Mouse (Mus musculus): ENCODE measurements around the gene Dync1li1. TPM values are rescaled to one million over a fixed set of nuclear protein-coding genes. Genes with fewer than 3 reads are reported as not detected.

Dync1li1 gene
- polyA plus RNA-seq, 1 experiment from 2014 or later: 33.9 TPM

DNA sequence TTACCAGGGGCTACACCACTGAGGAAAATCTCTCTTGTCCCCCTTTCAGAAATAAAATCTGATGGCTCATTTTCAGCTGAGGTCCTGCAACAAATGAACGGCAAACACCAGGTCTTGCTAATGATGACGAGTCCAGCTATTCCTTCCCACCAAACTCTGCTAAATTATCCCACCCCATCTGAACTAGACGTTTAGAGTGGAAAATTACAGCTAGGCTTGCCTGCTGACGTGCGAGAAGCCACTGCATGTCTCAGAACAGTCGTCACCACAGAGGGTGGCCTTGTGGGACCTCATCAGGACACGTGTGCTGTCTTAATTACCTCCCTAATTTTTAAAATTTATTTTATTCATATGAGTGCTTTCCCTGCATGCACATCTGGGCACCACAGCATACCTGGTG lies 83.0 kb downstream of the Dync1li1 start:
- H3K4me3 ChIP-seq (ENCODE audit: low read depth, low read length): no peak overlapping the region
- H3K4me1 ChIP-seq (ENCODE audit: control insufficient read depth, insufficient read depth, low read length): peaks cover 20% of the 10 kb centered on the region
- no peak for DNase-seq (ENCODE audit: low spot score)

More for the DNA sequence above, 83.0 kb downstream of the Dync1li1 start:
- Histone ChIP-seq H3K27me3 (replicated peaks; ENCODE audit: control insufficient read depth, insufficient read depth, low read length) (no peaks in the 10 kb centered on the region), H3K9ac (ENCODE audit: low read depth, low read length) (no peak overlapping the region), H3K36me3 (ENCODE audit: control insufficient read depth, insufficient read depth, low read length) (peaks cover 14% of the 10 kb centered on the region), H3K9me3 (ENCODE audit: control insufficient read depth, low read length) (no peaks in the 10 kb centered on the region), H3K4me2 (ENCODE audit: low read depth, low read length) (no peak overlapping the region), H3K27ac (replicated peaks; ENCODE audit: low read depth, low read length) (no peak overlapping the region)
- ATAC-seq (ENCODE audit: low read depth): no peak
- 77% methylated on average over 7 of the region's 7 CpGs for WGBS

Other genes with a start within 250 kb of the Dync1li1 start
- gene Ccr4, start 183.9 kb upstream of the Dync1li1 start, polyA plus RNA-seq (2014; fragmentation: Nextera tagmentation; extraction: Ambion mirVana): 0.75 and 1.1 TPM in 2 replicates
- gene C130032M10Rik, start 173.1 kb upstream of the Dync1li1 start, polyA plus RNA-seq (2014; fragmentation: Nextera tagmentation; extraction: Ambion mirVana): 1.3 and 1.4 TPM in 2 replicates
- 0.06 and 0.13 TPM in 2 replicates for gene Trim71, start 124.4 kb upstream of the Dync1li1 start, polyA plus RNA-seq (2014; fragmentation: Nextera tagmentation; extraction: Ambion mirVana)
- gene Cnot10, start 48.6 kb upstream of the Dync1li1 start, polyA plus RNA-seq (2014; fragmentation: Nextera tagmentation; extraction: Ambion mirVana): 52.4 and 63.7 TPM in 2 replicates
- gene Cmtm6, start 42.3 kb downstream of the Dync1li1 start, polyA plus RNA-seq (2014; fragmentation: Nextera tagmentation; extraction: Ambion mirVana): 44.3 and 45.7 TPM in 2 replicates
- 103 and 105 TPM in 2 replicates for gene Cmtm7, start 93.1 kb downstream of the Dync1li1 start, polyA plus RNA-seq (2014; fragmentation: Nextera tagmentation; extraction: Ambion mirVana)
- 16.9 and 18.6 TPM in 2 replicates for gene Cmtm8, start 155.4 kb downstream of the Dync1li1 start, polyA plus RNA-seq (2014; fragmentation: Nextera tagmentation; extraction: Ambion mirVana)
- 9.1 and 10.3 TPM in 2 replicates for gene Gpd1l, start 245.2 kb downstream of the Dync1li1 start, polyA plus RNA-seq (2014; fragmentation: Nextera tagmentation; extraction: Ambion mirVana)